Mouse (Mus musculus) forebrain, embryonic 15.5 days (tissue): Measurements from ENCODE around the gene Wwc1. TPM values are rescaled to one million over a fixed set of nuclear protein-coding genes. Genes with fewer than 3 reads are reported as not detected.

Source experiments
- ATAC-seq: fragments of 200-750 bp; cut with Nextera tagmentation; replicated peaks from 2 replicates; pipeline ENCODE4 v1.8.0; 2017; ENCODE audit warnings: mild to moderate bottlenecking, moderate TSS enrichment, moderate library complexity
- H3K27ac ChIP-seq: fragments of 300-500 bp; sonication (generic); replicated peaks from 2 replicates; pipeline ENCODE4 v1.5.1; 2015; ENCODE audit warnings: mild to moderate bottlenecking, inconsistent platforms
- H3K27me3 ChIP-seq: fragments of 300-500 bp; sonication (generic); 2 replicates; pipeline ENCODE4 v1.6.1; 2015; ENCODE audit warnings: inconsistent platforms
- H3K36me3 ChIP-seq: fragments of 300-500 bp; sonication (generic); 2 replicates; pipeline ENCODE4 v1.6.1; 2015; ENCODE audit warnings: mild to moderate bottlenecking, inconsistent platforms
- H3K4me1 ChIP-seq: fragments of 300-500 bp; sonication (generic); 2 replicates; pipeline ENCODE4 v1.6.1; 2015; ENCODE audit warnings: inconsistent platforms
- H3K4me2 ChIP-seq: fragments of 300-500 bp; sonication (generic); replicated peaks from 2 replicates; pipeline ENCODE4 v1.6.1; 2015; ENCODE audit warnings: mild to moderate bottlenecking, inconsistent platforms
- H3K4me3 ChIP-seq: fragments of 300-500 bp; sonication (generic); 2 replicates; pipeline ENCODE4 v1.5.1; 2015; ENCODE audit warnings: mild to moderate bottlenecking, inconsistent platforms
- H3K9ac ChIP-seq: fragments of 300-500 bp; sonication (generic); replicated peaks from 2 replicates; pipeline ENCODE4 v1.6.1; 2015; ENCODE audit warnings: mild to moderate bottlenecking, inconsistent platforms
- H3K9me3 ChIP-seq: fragments of 300-500 bp; sonication (generic); 2 replicates; pipeline ENCODE4 v1.6.1; 2016; ENCODE audit warnings: inconsistent platforms
- WGBS: fragments of 180-500 bp; shearing (Covaris S2); methylation state at CpG from one replicate; pipeline ENCODE4 v1.1.7; 2015; ENCODE audit warnings: mixed read lengths; 5-methylcytosine and 5-hydroxymethylcytosine counted together
- polyA plus RNA-seq: library from polyadenylated mRNA; unstranded; fragments of >200 nt; fragmentation: Nextera tagmentation; extraction: Ambion mirVana; gene quantifications from 2 replicates; pipeline ENCODE4 v1.2.1, GENCODE M21; 2015

Gene Wwc1
- polyA plus RNA-seq, result 15.6 and 22.2 TPM in 2 replicates

- ATAC-seq, result peak; percentile 79
- Histone ChIP-seq H3K4me3 (peak within 1 kb of the TSS; percentile 67), H3K4me2 (peak within 1 kb of the TSS; percentile 83), H3K27ac (peak within 1 kb of the TSS; percentile 71), H3K9me3 (no peaks in the 10 kb centered on the region), H3K9ac (peak within 1 kb of the TSS; percentile 78), H3K36me3 (no peaks in the 10 kb centered on the region), H3K27me3 (no peaks in the 10 kb centered on the region; the same call in 1 of the 2 replicates), H3K4me1 (peaks cover 47% of the 10 kb centered on the region)
- under 1% methylated on average over 47 of the region's 47 CpGs for WGBS
Observed at GRCm38 (mm10) chr11:35980411-35980917, at the start of gene Wwc1. Gene Wwc1 (minus strand): TSS chr11:35980527.

DNA sequence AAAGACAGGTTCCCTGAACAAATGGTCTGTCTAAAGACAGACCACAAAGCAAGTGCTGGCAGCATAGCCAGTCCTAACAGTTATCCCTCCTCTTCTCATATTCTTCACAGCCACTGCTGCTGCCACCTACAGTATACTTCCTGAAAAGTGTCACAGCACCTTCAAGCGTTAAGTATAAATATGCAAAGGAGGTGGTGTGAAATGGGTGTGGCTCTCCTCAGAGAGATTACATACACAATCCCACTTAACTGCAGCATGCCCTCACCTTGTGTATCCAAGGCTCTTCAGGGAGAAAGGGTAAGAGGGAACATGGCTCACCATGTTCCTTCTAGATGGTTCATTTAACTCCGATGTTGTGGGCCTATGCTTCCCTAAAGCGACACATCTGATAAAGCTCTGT is 39.7 kb upstream of the Wwc1 start:
- Histone ChIP-seq H3K27me3 (no peaks in the 10 kb centered on the region), H3K36me3 (peaks cover 20% of the 10 kb centered on the region), H3K4me3 (no peak overlapping the region), H3K9ac (no peak overlapping the region), H3K9me3 (no peaks in the 10 kb centered on the region), H3K4me2 (no peak overlapping the region), H3K27ac (no peak overlapping the region), H3K4me1 (no peaks in the 10 kb centered on the region)
- WGBS, result 74% methylated on average over 3 of the region's 3 CpGs
- no peak for ATAC-seq

GRCm38 (mm10) chr11:36013179-36013578 is 32.9 kb upstream of the Wwc1 start:
- no peak for ATAC-seq
- no peak overlapping the region for H3K27ac ChIP-seq
- no peaks in the 10 kb centered on the region for H3K27me3 ChIP-seq
- H3K4me2 ChIP-seq, result no peak overlapping the region
- H3K4me3 ChIP-seq, result no peak overlapping the region
- H3K9ac ChIP-seq, result no peak overlapping the region
- WGBS, result 87% methylated on average over 4 of the region's 4 CpGs
- H3K36me3 ChIP-seq, result peaks cover 7% of the 10 kb centered on the region; the same call in 1 of the 2 replicates
- H3K9me3 ChIP-seq, result no peaks in the 10 kb centered on the region
- H3K4me1 ChIP-seq, result no peaks in the 10 kb centered on the region

DNA sequence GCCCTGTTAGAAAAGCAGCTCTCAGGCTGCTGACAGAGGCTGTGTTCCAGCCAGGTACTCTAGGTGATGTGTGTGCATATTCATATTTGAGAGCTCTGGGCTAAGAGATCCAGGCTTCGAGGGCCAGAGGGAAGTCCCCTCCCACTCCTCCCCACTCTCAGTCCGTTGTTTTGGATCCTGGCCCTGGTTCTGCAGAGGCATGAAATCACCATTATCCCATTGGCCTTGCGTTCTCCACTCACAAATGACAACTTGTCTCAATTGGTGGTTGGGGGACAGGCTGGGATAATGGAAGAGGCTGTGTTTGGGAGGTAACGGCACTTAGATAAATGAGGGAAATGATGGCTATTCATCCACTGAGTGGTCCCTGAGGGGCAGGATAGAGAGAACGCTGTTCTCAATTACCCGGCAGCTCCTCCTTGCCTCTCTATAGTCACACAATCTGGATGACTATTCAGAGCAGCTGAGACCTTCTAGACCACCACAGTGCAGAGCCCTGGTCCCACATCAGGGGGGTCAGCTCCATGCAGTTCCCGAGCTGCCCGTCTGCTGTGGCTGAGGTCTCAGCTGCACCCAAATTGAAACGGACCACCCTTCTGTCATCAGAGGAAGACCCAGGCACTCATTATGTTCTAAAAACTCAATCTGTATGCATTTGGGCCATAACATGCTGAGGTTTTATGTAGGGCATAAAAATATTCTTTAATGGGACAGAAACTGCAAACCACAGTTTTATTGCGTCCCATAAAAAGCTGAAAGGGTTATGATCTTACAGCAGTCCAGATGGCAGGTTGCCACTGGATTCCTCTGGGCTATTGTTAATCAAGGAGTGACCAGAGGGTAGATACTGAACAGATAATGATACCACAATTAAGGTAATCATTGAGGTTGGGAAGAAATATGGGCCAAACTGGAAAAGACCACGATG is 29.2 kb upstream of the Wwc1 start:
- no peak overlapping the region for H3K27ac ChIP-seq
- no peaks in the 10 kb centered on the region for H3K4me1 ChIP-seq
- no peaks in the 10 kb centered on the region for H3K9me3 ChIP-seq
- no peak; the same call in 1 of the 2 replicates for ATAC-seq
- H3K27me3 ChIP-seq, result no peaks in the 10 kb centered on the region
- no peak overlapping the region for H3K4me2 ChIP-seq
- H3K36me3 ChIP-seq, result peaks cover 18% of the 10 kb centered on the region; the same call in 1 of the 2 replicates
- no peak overlapping the region for H3K9ac ChIP-seq
- H3K4me3 ChIP-seq, result no peak overlapping the region
- 56% methylated on average over 11 of the region's 11 CpGs for WGBS

GRCm38 (mm10) chr11:36002900-36003299 is 22.6 kb upstream of the Wwc1 start:
- Histone ChIP-seq H3K4me2 (no peak overlapping the region), H3K4me3 (no peak overlapping the region), H3K36me3 (peaks cover 8% of the 10 kb centered on the region; the same call in 1 of the 2 replicates), H3K27ac (no peak overlapping the region), H3K4me1 (peaks cover 20% of the 10 kb centered on the region), H3K9ac (no peak overlapping the region), H3K9me3 (no peaks in the 10 kb centered on the region), H3K27me3 (no peaks in the 10 kb centered on the region)
- no peak for ATAC-seq
- WGBS, result 59% methylated on average over 4 of the region's 4 CpGs

GRCm38 (mm10) chr11:36001282-36001970 is 21.1 kb upstream of the Wwc1 start:
- no peaks in the 10 kb centered on the region for H3K9me3 ChIP-seq
- ATAC-seq, result peak; percentile 91
- peak overlapping the region; percentile 42 for H3K4me2 ChIP-seq
- H3K36me3 ChIP-seq, result no peaks in the 10 kb centered on the region
- H3K4me3 ChIP-seq, result peak overlapping the region; percentile 21
- H3K9ac ChIP-seq, result no peak overlapping the region
- WGBS, result 3% methylated on average over 28 of the region's 28 CpGs
- peaks cover 20% of the 10 kb centered on the region for H3K4me1 ChIP-seq
- no peaks in the 10 kb centered on the region for H3K27me3 ChIP-seq
- H3K27ac ChIP-seq, result 0 out of 2 replicates have a peak overlapping the region, but pooled peaks have one; percentile 12

- Histone ChIP-seq H3K9ac (no peak overlapping the region), H3K4me1 (peaks cover 20% of the 10 kb centered on the region), H3K36me3 (no peaks in the 10 kb centered on the region), H3K27ac (0 out of 2 replicates have a peak overlapping the region, but pooled peaks have one; percentile 12), H3K27me3 (no peaks in the 10 kb centered on the region), H3K4me3 (peak overlapping the region; percentile 21), H3K9me3 (no peaks in the 10 kb centered on the region), H3K4me2 (peak overlapping the region; percentile 42)
- 7% methylated on average over 10 of the region's 10 CpGs for WGBS
- no peak for ATAC-seq
Observed at GRCm38 (mm10) chr11:36000585-36001281, 20.4 kb upstream of the Wwc1 start.

GRCm38 (mm10) chr11:36000038-36000437 is 19.7 kb upstream of the Wwc1 start:
- H3K4me3 ChIP-seq, result no peak overlapping the region
- H3K9me3 ChIP-seq, result no peaks in the 10 kb centered on the region
- H3K27ac ChIP-seq, result no peak overlapping the region
- 0 out of 2 replicates have a peak, but pooled peaks have one; percentile 2 for ATAC-seq
- no peaks in the 10 kb centered on the region for H3K36me3 ChIP-seq
- H3K27me3 ChIP-seq, result no peaks in the 10 kb centered on the region
- H3K4me1 ChIP-seq, result peaks cover 20% of the 10 kb centered on the region
- no peak overlapping the region for H3K4me2 ChIP-seq
- no peak overlapping the region for H3K9ac ChIP-seq
- 15% methylated on average over 4 of the region's 4 CpGs for WGBS

DNA sequence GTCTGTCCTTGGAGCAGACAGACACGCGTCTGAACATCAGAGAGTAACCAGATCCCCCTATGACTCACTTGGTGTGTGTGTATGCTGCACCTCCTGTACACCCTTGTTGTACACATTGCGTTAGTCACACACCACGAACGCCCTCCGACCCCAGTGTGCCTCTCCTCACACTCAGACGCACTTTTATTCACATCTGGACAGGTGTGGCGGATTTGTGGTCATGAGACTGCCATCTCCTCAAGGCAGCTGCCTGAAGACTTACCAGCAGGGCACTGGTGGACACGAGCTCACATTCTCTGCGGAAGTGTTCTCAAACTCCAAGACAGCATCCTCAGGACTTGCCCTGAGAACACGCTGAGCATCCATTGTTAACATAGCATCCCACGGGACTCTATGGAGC is 17.7 kb upstream of the Wwc1 start:
- H3K9me3 ChIP-seq, result no peaks in the 10 kb centered on the region
- WGBS, result 88% methylated on average over 12 of the region's 12 CpGs
- peaks cover 20% of the 10 kb centered on the region for H3K4me1 ChIP-seq
- H3K4me2 ChIP-seq, result no peak overlapping the region
- H3K27ac ChIP-seq, result no peak overlapping the region
- H3K36me3 ChIP-seq, result no peaks in the 10 kb centered on the region
- no peak for ATAC-seq
- no peak overlapping the region for H3K9ac ChIP-seq
- no peak overlapping the region for H3K4me3 ChIP-seq
- H3K27me3 ChIP-seq, result no peaks in the 10 kb centered on the region

DNA sequence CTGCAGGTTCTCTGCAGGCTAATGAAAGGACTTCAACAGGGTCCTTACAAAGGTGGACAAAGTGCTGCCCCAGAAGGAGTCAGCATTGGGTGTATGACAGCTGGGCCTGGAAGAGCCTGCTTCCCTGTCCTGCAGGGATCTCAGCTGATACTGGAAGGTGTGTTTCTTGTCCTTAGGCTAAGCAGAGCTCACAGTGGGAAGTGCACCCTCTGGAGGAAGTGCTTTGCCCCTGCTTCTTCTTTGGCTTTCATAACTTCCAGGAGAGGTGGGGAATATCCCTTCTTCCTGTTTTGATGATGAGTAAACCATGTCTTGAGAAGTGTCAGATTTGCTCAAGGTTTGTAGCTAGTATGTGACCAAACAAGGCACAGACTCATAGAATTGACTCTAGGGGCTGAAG is 15.0 kb upstream of the Wwc1 start:
- no peak overlapping the region for H3K9ac ChIP-seq
- no peaks in the 10 kb centered on the region for H3K36me3 ChIP-seq
- peaks cover 23% of the 10 kb centered on the region for H3K4me1 ChIP-seq
- no peak for ATAC-seq
- H3K9me3 ChIP-seq, result no peaks in the 10 kb centered on the region
- no peak overlapping the region for H3K27ac ChIP-seq
- no peak overlapping the region for H3K4me2 ChIP-seq
- H3K4me3 ChIP-seq, result no peak overlapping the region
- H3K27me3 ChIP-seq, result no peaks in the 10 kb centered on the region

- H3K4me2 ChIP-seq, result no peak overlapping the region
- peaks cover 20% of the 10 kb centered on the region for H3K4me1 ChIP-seq
- no peak overlapping the region for H3K27ac ChIP-seq
- H3K9me3 ChIP-seq, result no peaks in the 10 kb centered on the region
- ATAC-seq, result peak; percentile 82; the same call in 1 of the 2 replicates
- H3K36me3 ChIP-seq, result no peaks in the 10 kb centered on the region
- no peak overlapping the region for H3K4me3 ChIP-seq
- H3K27me3 ChIP-seq, result no peaks in the 10 kb centered on the region
- H3K9ac ChIP-seq, result no peak overlapping the region
- 62% methylated on average over 2 of the region's 2 CpGs for WGBS
Observed at GRCm38 (mm10) chr11:35991846-35992245, 11.5 kb upstream of the Wwc1 start.
